Mouse (Mus musculus) ovary, adult 2 months (tissue): ENCODE results near the gene Galr2. TPM values are rescaled to one million over a fixed set of nuclear protein-coding genes. Genes with fewer than 3 reads are reported as not detected.

ENCODE experiments used
- polyA plus RNA-seq: library from polyadenylated mRNA; depleted of rRNA; stranded (reverse); fragments of >200 nt; gene quantifications from 2 replicates; pipeline ENCODE4 v1.2.3, GENCODE M21; 2012; rRNA removed

Galr2 gene
- polyA plus RNA-seq = 3.4 and 3.8 TPM in 2 replicates

GRCm38 (mm10) chr11:116280751-116281663 is at the start of gene Galr2:
Galr2 (plus strand) TSS chr11:116280939.

GRCm38 (mm10) chr11:116237742-116238395 is 42.9 kb upstream of the Galr2 start, which contains the start of gene Evpl:
Evpl (minus strand) TSS chr11:116238077.

GRCm38 (mm10) chr11:116274045-116274666 is 6.6 kb upstream of the Galr2 start, which contains the start of gene Srp68:
Srp68 (minus strand) TSS chr11:116274217.

GRCm38 (mm10) chr11:116307019-116307725 is 26.4 kb downstream of the Galr2 start, which contains the start of gene Exoc7:
Exoc7 (minus strand) TSS chr11:116307233.

Other genes with a start within 250 kb of the Galr2 start
- 17.8 and 23.6 TPM in 2 replicates for gene Unc13d, start 203.0 kb upstream of the Galr2 start, polyA plus RNA-seq
- gene Wbp2, start 193.9 kb upstream of the Galr2 start, polyA plus RNA-seq = 238 and 344 TPM in 2 replicates
- gene Trim47, start 153.7 kb upstream of the Galr2 start, polyA plus RNA-seq = 72.1 and 83.3 TPM in 2 replicates
- gene Trim65, start 149.8 kb upstream of the Galr2 start, polyA plus RNA-seq = 16.1 and 17.8 TPM in 2 replicates
- 50.6 and 52.5 TPM in 2 replicates for gene Mrpl38, start 142.1 kb upstream of the Galr2 start, polyA plus RNA-seq
- gene Fbf1, start 112.8 kb upstream of the Galr2 start, polyA plus RNA-seq = 40.9 and 43.2 TPM in 2 replicates
- 27.9 and 37.2 TPM in 2 replicates for gene Ten1, start 82.1 kb upstream of the Galr2 start, polyA plus RNA-seq
- 31.6 and 41.8 TPM in 2 replicates for gene Acox1, start 81.9 kb upstream of the Galr2 start, polyA plus RNA-seq
- gene Evpl, start 42.9 kb upstream of the Galr2 start, polyA plus RNA-seq = 2.8 and 3.7 TPM in 2 replicates
- 51.8 and 68.0 TPM in 2 replicates for gene Srp68, start 6.7 kb upstream of the Galr2 start, polyA plus RNA-seq
- 34.9 and 36.3 TPM in 2 replicates for gene Exoc7, start 26.3 kb downstream of the Galr2 start, polyA plus RNA-seq
- gene Foxj1, start 54.5 kb downstream of the Galr2 start, polyA plus RNA-seq = 121 and 144 TPM in 2 replicates
- 5.1 and 6.4 TPM in 2 replicates for gene Rnf157, start 132.1 kb downstream of the Galr2 start, polyA plus RNA-seq
- 145 and 174 TPM in 2 replicates for gene Ubald2, start 153.2 kb downstream of the Galr2 start, polyA plus RNA-seq
- 0.93 and 1.9 TPM in 2 replicates for gene Qrich2, start 185.3 kb downstream of the Galr2 start, polyA plus RNA-seq
- gene Prpsap1, start 213.3 kb downstream of the Galr2 start, polyA plus RNA-seq = 218 and 285 TPM in 2 replicates
- gene Sphk1, start 250.0 kb downstream of the Galr2 start, polyA plus RNA-seq = 31.4 and 33.0 TPM in 2 replicates